Comparison of ENCODE assay signal across 19 mouse cellular contexts in genomic region chr4:63860688-63861540, GRCm38 (mm10). TPM values are rescaled to one million over a fixed set of nuclear protein-coding genes. Genes with fewer than 3 reads are reported as not detected.
DNase-seq lines count a peak whose midpoint lies in the region; ATAC-seq and TF ChIP-seq lines count a peak whose summit lies in the region.
"Had no signal": no experiment of that assay in that cellular context is flagged by ENCODE, and none has a peak within 500 bp of the region (broad histone marks: within the 10 kb centered on the region; RNA-seq: fewer than 3 reads in every experiment).

Gene Tnfsf8, minus strand, starts transcription at chr4:63861347.

- no peak for TF ChIP-seq CTCF in thymus, adult 2 months (IDR thresholded peaks at IDR 0.05; ENCODE audit: borderline replicate concordance, control insufficient read depth, extremely low read depth, insufficient read depth, low read length, poor library complexity)

- TF ChIP-seq POLR2A in thymus, adult 2 months (IDR thresholded peaks at IDR 0.05; ENCODE audit: control insufficient read depth, extremely low read depth, insufficient read depth, low read length, poor library complexity) = no peak

- peaks cover 29% of the 10 kb centered on the region for H3K4me1 ChIP-seq in thymus, adult 2 months (replicated peaks; ENCODE audit: control insufficient read depth, insufficient read depth, low read length)
- no peaks in the 10 kb centered on the region for H3K4me1 ChIP-seq in forebrain, embryonic 14.5 days (ENCODE audit: control insufficient read depth, insufficient read depth, low read length)
- H3K4me1 ChIP-seq: neural tube, embryonic 12.5 days had no signal

- peak; percentile 64 for ATAC-seq in CD4-positive, CD25-positive, alpha-beta regulatory T cell, adult 4 months
- no peak for ATAC-seq in forebrain, embryonic 14.5 days
- ATAC-seq: Patski had no signal

- H3K79me2 ChIP-seq in macrophage (ENCODE audit: inconsistent target) = peaks cover 30% of the 10 kb centered on the region; the same call in 1 of the 2 replicates

- H3K4me3 ChIP-seq in macrophage (ENCODE audit: inconsistent target) = peak within 1 kb of the TSS; percentile 27
- peak within 1 kb of the TSS; percentile 17 for H3K4me3 ChIP-seq in thymus, adult 2 months (ENCODE audit: control insufficient read depth, insufficient read depth, low read length)
- no peak within 1 kb of the TSS for H3K4me3 ChIP-seq in forebrain, embryonic 14.5 days (ENCODE audit: low read depth, low read length)
- H3K4me3 ChIP-seq: limb, embryonic 15.5 days; neural tube, embryonic 12.5 days; stomach, embryonic 15.5 days had no signal

- DNase-seq in layer of hippocampus, adult 9-11 months = peak; percentile 9
- DNase-seq in layer of hippocampus, adult 11-12 months (ENCODE audit: low spot score) = no peak
- DNase-seq in thymus, adult 2 months = peak; percentile 62
- no peak for DNase-seq in urinary bladder, adult 2 months (ENCODE audit: low spot score)
- DNase-seq in forebrain, embryonic 14.5 days (ENCODE audit: low spot score) = no peak
- no peak for DNase-seq in adrenal gland, postnatal 10 days
- DNase-seq: adrenal gland, postnatal 36 days; cerebellum, adult 11 months; embryo, embryonic 11 days; layer of hippocampus, postnatal 36 days had no signal

- no peaks in the 10 kb centered on the region for H3K9me3 ChIP-seq in forebrain, embryonic 14.5 days (replicated peaks; ENCODE audit: control insufficient read depth, low read length)
- H3K9me3 ChIP-seq: limb, embryonic 15.5 days; neural tube, embryonic 12.5 days; stomach, embryonic 15.5 days had no signal

- peak within 1 kb of the TSS; percentile 45 for H3K27ac ChIP-seq in macrophage
- peak within 1 kb of the TSS; percentile 72 for H3K27ac ChIP-seq in thymus, adult 2 months (ENCODE audit: control insufficient read depth, insufficient read depth, low read length)
- no peak within 1 kb of the TSS for H3K27ac ChIP-seq in forebrain, embryonic 14.5 days (ENCODE audit: low read depth, low read length)
- H3K27ac ChIP-seq: hindbrain, embryonic 14.5 days; kidney, postnatal 0 days; limb, embryonic 15.5 days; neural tube, embryonic 12.5 days; stomach, embryonic 15.5 days had no signal

- WGBS in macrophage (ENCODE audit: missing documents) = 17% methylated on average over 19 of the region's 19 CpGs
- 8% methylated on average over 19 of the region's 19 CpGs for WGBS in thymus, adult 2 months
- 86% methylated on average over 19 of the region's 19 CpGs for WGBS in forebrain, embryonic 14.5 days

- H3K36me3 ChIP-seq in macrophage (ENCODE audit: inconsistent target) = no peaks in the 10 kb centered on the region
- no peaks in the 10 kb centered on the region for H3K36me3 ChIP-seq in thymus, adult 2 months (ENCODE audit: control insufficient read depth, insufficient read depth, low read length)
- no peaks in the 10 kb centered on the region for H3K36me3 ChIP-seq in forebrain, embryonic 14.5 days (ENCODE audit: control insufficient read depth, insufficient read depth, low read length)
- H3K36me3 ChIP-seq: limb, embryonic 15.5 days; neural tube, embryonic 12.5 days; stomach, embryonic 15.5 days had no signal

- H3K27me3 ChIP-seq in thymus, adult 2 months (ENCODE audit: control insufficient read depth, insufficient read depth, low read length) = no peaks in the 10 kb centered on the region
- H3K27me3 ChIP-seq in forebrain, embryonic 14.5 days (replicated peaks; ENCODE audit: control insufficient read depth, insufficient read depth, low read length) = no peaks in the 10 kb centered on the region
- H3K27me3 ChIP-seq: limb, embryonic 15.5 days; neural tube, embryonic 12.5 days; Patski; stomach, embryonic 15.5 days had no signal

- H3K9ac ChIP-seq in forebrain, embryonic 14.5 days (ENCODE audit: low read length) = no peak within 1 kb of the TSS
- H3K9ac ChIP-seq: hindbrain, embryonic 14.5 days; limb, embryonic 15.5 days; neural tube, embryonic 12.5 days; stomach, embryonic 15.5 days had no signal

- no peak within 1 kb of the TSS for H3K4me2 ChIP-seq in forebrain, embryonic 14.5 days (ENCODE audit: low read length)
- H3K4me2 ChIP-seq: hindbrain, embryonic 14.5 days; limb, embryonic 15.5 days; neural tube, embryonic 12.5 days; stomach, embryonic 15.5 days had no signal

RNA-seq across cellular contexts. Expression of gene Tnfsf8, which starts in this region (rescaled TPM):
- polyA plus RNA-seq in CD4-positive, CD25-positive, alpha-beta regulatory T cell, adult 4 months (2017; shearing (Covaris generic)) = 10 to 100 TPM; 55.6 to 63.7 TPM
- 1 to 10 TPM in 8 of 26 experiments, under 1 TPM in 15, not detected in 3; 0.22 to 9.0 (median 0.70) TPM for total RNA-seq in macrophage (2018; cell fraction: chromatin; rRNA removed)
- 1 to 10 TPM in 21 of 26 experiments, under 1 TPM in 5; 0.48 to 4.7 (median 1.5) TPM for total RNA-seq in macrophage (2018; cell fraction: cytosol; rRNA removed)
- total RNA-seq in macrophage (2018; cell fraction: nucleus; rRNA removed) = 1 to 10 TPM in 23 of 26 experiments, under 1 TPM in 3; 0.64 to 9.1 (median 3.3) TPM
- polyA plus RNA-seq in macrophage (2018) = 0.53 to 2.3 TPM (median 0.56 TPM) in 3 replicates
- 0.91 and 1.3 TPM in 2 replicates for polyA plus RNA-seq in thymus, adult 2 months (2012; rRNA removed)
- 0.28 and 0.52 TPM in 2 replicates for polyA plus RNA-seq in urinary bladder, adult 2 months (2012; rRNA removed)
- polyA plus RNA-seq in forebrain, embryonic 14.5 days (2014; fragmentation: Nextera tagmentation; extraction: Ambion mirVana) = 0.15 TPM in 2 replicates
- total RNA-seq in adrenal gland, postnatal 10 days (2021) = under 1 TPM; 0.12 to 0.18 TPM
- total RNA-seq: layer of hippocampus, postnatal 36 days had no signal
- polyA plus RNA-seq: C2C12; hindbrain, embryonic 14.5 days; kidney, postnatal 0 days; limb, embryonic 15.5 days; neural tube, embryonic 12.5 days; Patski had no signal

Comparison
In these comparisons a context has a peak if more than half of its experiments do, and no peak if none do; other contexts are left out.
1. RNA of gene Tnfsf8 (polyA plus RNA-seq): 55.6 to 63.7 TPM in CD4-positive, CD25-positive, alpha-beta regulatory T cell, adult 4 months; 0.91 to 1.3 TPM in thymus, adult 2 months, 0.53 to 2.3 TPM in macrophage, 0.28 to 0.52 TPM in urinary bladder, adult 2 months and 0.15 TPM in forebrain, embryonic 14.5 days; every median in the first group is over 10 times any median in the second.
2. DNase-seq: peak in layer of hippocampus, adult 9-11 months (single experiment) and thymus, adult 2 months (single experiment); none in layer of hippocampus, adult 11-12 months (single experiment), urinary bladder, adult 2 months (single experiment), forebrain, embryonic 14.5 days (single experiment) and adrenal gland, postnatal 10 days (single experiment).